Comparison of ENCODE assay signal across 14 mouse cellular contexts in the genomic region with DNA sequence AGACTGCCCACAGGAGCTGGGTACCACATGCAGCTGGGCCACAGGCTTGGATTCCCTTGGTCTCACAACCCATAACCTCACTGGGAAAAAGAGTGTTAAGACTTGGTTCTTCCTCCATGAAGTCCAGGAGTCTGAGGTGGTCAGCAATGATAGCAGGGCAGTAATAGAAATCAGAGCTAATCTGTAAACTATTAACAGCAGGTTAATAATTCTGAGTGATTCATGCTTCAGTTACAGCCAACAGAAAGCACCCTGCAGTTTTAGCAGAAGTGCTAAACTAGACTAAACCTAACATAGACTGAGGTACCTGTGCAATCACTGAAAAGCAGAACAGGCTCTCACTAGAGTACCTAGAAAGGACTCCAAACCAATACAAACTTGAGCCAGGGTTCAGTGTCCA.
"Had no signal": no experiment of that assay in that cellular context is flagged by ENCODE, and none has a peak within 500 bp of the region (broad histone marks: within the 10 kb centered on the region; RNA-seq: fewer than 3 reads in every experiment).

No protein-coding gene starts in this region.

- H3K9ac ChIP-seq: liver, embryonic 13.5 days; liver, postnatal 0 days; lung, embryonic 15.5 days; midbrain, embryonic 12.5 days; neural tube, embryonic 13.5 days had no signal

- H3K4me3 ChIP-seq: layer of hippocampus, adult 2 months; left cerebral cortex, adult 2 months; limb, embryonic 10.5 days; liver, embryonic 13.5 days; lung, embryonic 15.5 days; midbrain, embryonic 12.5 days; neural tube, embryonic 13.5 days had no signal

- H3K9me3 ChIP-seq: limb, embryonic 10.5 days; liver, embryonic 13.5 days; lung, embryonic 15.5 days; midbrain, embryonic 12.5 days; neural tube, embryonic 13.5 days had no signal

- H3K27ac ChIP-seq: layer of hippocampus, adult 2 months; left cerebral cortex, adult 2 months; limb, embryonic 10.5 days; liver, embryonic 13.5 days; lung, embryonic 15.5 days; macrophage; midbrain, embryonic 12.5 days; neural tube, embryonic 13.5 days; stomach, postnatal 0 days had no signal

- H3K27me3 ChIP-seq: liver, embryonic 13.5 days; lung, embryonic 15.5 days; midbrain, embryonic 12.5 days; neural tube, embryonic 13.5 days had no signal

- DNase-seq: liver, embryonic 13.5 days; liver, postnatal 0 days; lung, postnatal 14 days; right cerebral cortex, postnatal 14 days; thymus, postnatal 4 days had no signal

- H3K36me3 ChIP-seq: limb, embryonic 10.5 days; liver, embryonic 13.5 days; lung, embryonic 15.5 days; midbrain, embryonic 12.5 days; neural tube, embryonic 13.5 days had no signal

- H3K4me2 ChIP-seq: liver, embryonic 13.5 days; lung, embryonic 15.5 days; midbrain, embryonic 12.5 days; neural tube, embryonic 13.5 days had no signal

- H3K4me1 ChIP-seq: limb, embryonic 10.5 days; liver, embryonic 13.5 days; lung, embryonic 15.5 days; midbrain, embryonic 12.5 days; neural tube, embryonic 13.5 days had no signal

- ATAC-seq: liver, postnatal 0 days; midbrain, embryonic 16.5 days had no signal
